Mouse (Mus musculus): ENCODE data around the gene Olfr738. TPM values are rescaled to one million over a fixed set of nuclear protein-coding genes. Genes with fewer than 3 reads are reported as not detected.

Gene Olfr738
- total and polyA plus RNA-seq, 3 experiments: not detected

GRCm38 (mm10) chr14:50445245-50445644 lies 37.9 kb downstream of the Olfr738 start, which contains the start of gene Olfr740:
Gene Olfr740 (plus strand): TSS chr14:50445545.
- 66% methylated on average over 3 of the region's 3 CpGs for WGBS
- DNase-seq: no peak

More at GRCm38 (mm10) chr14:50445245-50445644, 37.9 kb downstream of the Olfr738 start, which contains the start of gene Olfr740:
- Histone ChIP-seq H3K27ac (no peak within 1 kb of the TSS), H3K79me2 (replicated peaks; ENCODE audit: control insufficient read depth, insufficient read depth, low read length) (no peaks in the 10 kb centered on the region), H3K36me3 (ENCODE audit: control insufficient read depth, insufficient read depth, low read length) (no peaks in the 10 kb centered on the region), H3K27me3 (ENCODE audit: control insufficient read depth, insufficient read depth, low read length) (no peaks in the 10 kb centered on the region), H3K9ac (ENCODE audit: low read depth, low read length) (no peak within 1 kb of the TSS), H3K4me1 (ENCODE audit: control insufficient read depth, insufficient read depth, low read length) (no peaks in the 10 kb centered on the region), H3K4me3 (no peak within 1 kb of the TSS)
- intact Hi-C loops (cut with DNase I): no loop called here
- TF ChIP-seq POLR2A (IDR thresholded peaks at IDR 0.05; ENCODE audit: insufficient read depth, low read depth, low read length) (no peak), CTCF (IDR thresholded peaks at IDR 0.05) (no peak), EP300 (IDR thresholded peaks at IDR 0.05; ENCODE audit: insufficient read depth, low read depth, low read length) (no peak)

Other genes with a start within 250 kb of the Olfr738 start
- not detected for gene Olfr730, start 219.4 kb upstream of the Olfr738 start, total RNA-seq (2021)
- gene Olfr730, start 219.4 kb upstream of the Olfr738 start, polyA plus RNA-seq (2012; rRNA removed): not detected in 2 replicates
- gene Olfr731, start 165.7 kb upstream of the Olfr738 start, total RNA-seq (2021): not detected
- gene Olfr731, start 165.7 kb upstream of the Olfr738 start, polyA plus RNA-seq (2012; rRNA removed): not detected in 2 replicates
- gene Olfr732, start 123.4 kb upstream of the Olfr738 start, total RNA-seq (2021): not detected
- gene Olfr732, start 123.4 kb upstream of the Olfr738 start, polyA plus RNA-seq (2012; rRNA removed): not detected in 2 replicates
- not detected for gene Olfr733, start 106.0 kb upstream of the Olfr738 start, total RNA-seq (2021)
- 0.08 TPM in 1 of 2 replicates, not detected in the other for gene Olfr733, start 106.0 kb upstream of the Olfr738 start, polyA plus RNA-seq (2012; rRNA removed)
- gene Olfr734, start 80.8 kb upstream of the Olfr738 start, total RNA-seq (2021): not detected
- not detected in 2 replicates for gene Olfr734, start 80.8 kb upstream of the Olfr738 start, polyA plus RNA-seq (2012; rRNA removed)
- not detected for gene Olfr735, start 58.7 kb upstream of the Olfr738 start, total RNA-seq (2021)
- gene Olfr735, start 58.7 kb upstream of the Olfr738 start, polyA plus RNA-seq (2012; rRNA removed): not detected in 2 replicates
- under 1 TPM in 1 of 2 experiments, not detected in 1; 0.08 TPM for gene Tlr11, start 49.7 kb upstream of the Olfr738 start, total RNA-seq (2021)
- gene Tlr11, start 49.7 kb upstream of the Olfr738 start, polyA plus RNA-seq (2012; rRNA removed): 0.06 and 0.10 TPM in 2 replicates
- not detected for gene Olfr736, start 26.4 kb upstream of the Olfr738 start, total RNA-seq (2021)
- gene Olfr736, start 26.4 kb upstream of the Olfr738 start, polyA plus RNA-seq (2012; rRNA removed): not detected in 2 replicates
- gene Olfr739, start 11.1 kb downstream of the Olfr738 start, total RNA-seq (2021): not detected
- gene Olfr739, start 11.1 kb downstream of the Olfr738 start, polyA plus RNA-seq (2012; rRNA removed): not detected in 2 replicates
- gene Olfr740, start 38.0 kb downstream of the Olfr738 start, total RNA-seq (2021): not detected
- gene Olfr740, start 38.0 kb downstream of the Olfr738 start, polyA plus RNA-seq (2012; rRNA removed): not detected in 2 replicates
- gene Olfr741, start 65.2 kb downstream of the Olfr738 start, total RNA-seq (2021): not detected
- not detected in 2 replicates for gene Olfr741, start 65.2 kb downstream of the Olfr738 start, polyA plus RNA-seq (2012; rRNA removed)
- gene Olfr742, start 96.0 kb downstream of the Olfr738 start, total RNA-seq (2021): not detected
- gene Olfr742, start 96.0 kb downstream of the Olfr738 start, polyA plus RNA-seq (2012; rRNA removed): not detected in 2 replicates
- gene Olfr743, start 114.3 kb downstream of the Olfr738 start, total RNA-seq (2021): not detected
- gene Olfr743, start 114.3 kb downstream of the Olfr738 start, polyA plus RNA-seq (2012; rRNA removed): not detected in 2 replicates
- not detected for gene Olfr744, start 207.3 kb downstream of the Olfr738 start, total RNA-seq (2021)
- not detected in 2 replicates for gene Olfr744, start 207.3 kb downstream of the Olfr738 start, polyA plus RNA-seq (2012; rRNA removed)
- not detected for gene Olfr745, start 231.8 kb downstream of the Olfr738 start, total RNA-seq (2021)
- gene Olfr745, start 231.8 kb downstream of the Olfr738 start, polyA plus RNA-seq (2012; rRNA removed): not detected in 2 replicates
- gene Olfr746, start 239.5 kb downstream of the Olfr738 start, total RNA-seq (2021): not detected
- not detected in 2 replicates for gene Olfr746, start 239.5 kb downstream of the Olfr738 start, polyA plus RNA-seq (2012; rRNA removed)